Mouse (Mus musculus): ENCODE measurements around the gene Dcn. TPM values are rescaled to one million over a fixed set of nuclear protein-coding genes. Genes with fewer than 3 reads are reported as not detected.

Dcn gene
- polyA plus RNA-seq (2014; fragmentation: Illumina TruSeq; extraction: RNeasy Lipid Tissue Mini Kit (QIAGEN cat#74804); ENCODE audit: low read depth, low replicate concordance), result 190 TPM

DNA sequence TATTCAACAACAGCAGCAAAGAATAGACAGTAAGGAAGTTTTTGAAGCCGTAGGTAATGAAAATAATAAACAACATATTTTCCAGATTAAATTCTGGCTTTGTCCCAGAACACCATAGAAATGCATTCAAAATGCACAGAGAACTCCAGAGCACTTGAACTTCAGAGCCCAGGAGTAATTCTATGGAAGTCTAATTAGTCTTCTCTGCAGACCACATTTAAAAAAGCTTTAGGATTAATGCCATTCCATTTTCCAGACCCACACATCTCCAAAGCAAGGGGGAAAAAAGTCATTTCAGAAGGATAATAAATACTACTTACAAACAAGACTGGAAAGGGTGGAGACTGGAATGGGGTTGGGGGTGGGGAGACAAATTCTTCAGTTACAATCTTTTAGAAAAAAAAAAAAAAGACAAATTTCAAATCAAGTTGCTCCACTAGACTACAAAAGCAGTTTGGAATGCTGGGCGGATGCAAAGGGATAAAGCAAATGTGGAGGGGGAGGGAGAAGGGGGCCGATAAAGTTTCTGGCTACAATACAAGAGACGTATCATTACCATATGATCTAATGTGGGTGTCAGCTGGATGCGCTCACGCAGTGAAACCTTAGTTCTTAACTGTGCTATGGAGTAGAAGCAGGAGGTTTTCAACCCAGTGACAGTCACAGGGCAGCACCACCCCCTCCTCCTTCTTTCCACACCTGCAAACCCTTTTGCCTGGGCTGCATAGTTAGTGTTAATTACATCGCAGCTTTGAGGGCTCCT is at the start of gene Dcn:
Gene Dcn (plus strand): TSS at position 606 of the 763 bp plus-strand sequence.

DNA sequence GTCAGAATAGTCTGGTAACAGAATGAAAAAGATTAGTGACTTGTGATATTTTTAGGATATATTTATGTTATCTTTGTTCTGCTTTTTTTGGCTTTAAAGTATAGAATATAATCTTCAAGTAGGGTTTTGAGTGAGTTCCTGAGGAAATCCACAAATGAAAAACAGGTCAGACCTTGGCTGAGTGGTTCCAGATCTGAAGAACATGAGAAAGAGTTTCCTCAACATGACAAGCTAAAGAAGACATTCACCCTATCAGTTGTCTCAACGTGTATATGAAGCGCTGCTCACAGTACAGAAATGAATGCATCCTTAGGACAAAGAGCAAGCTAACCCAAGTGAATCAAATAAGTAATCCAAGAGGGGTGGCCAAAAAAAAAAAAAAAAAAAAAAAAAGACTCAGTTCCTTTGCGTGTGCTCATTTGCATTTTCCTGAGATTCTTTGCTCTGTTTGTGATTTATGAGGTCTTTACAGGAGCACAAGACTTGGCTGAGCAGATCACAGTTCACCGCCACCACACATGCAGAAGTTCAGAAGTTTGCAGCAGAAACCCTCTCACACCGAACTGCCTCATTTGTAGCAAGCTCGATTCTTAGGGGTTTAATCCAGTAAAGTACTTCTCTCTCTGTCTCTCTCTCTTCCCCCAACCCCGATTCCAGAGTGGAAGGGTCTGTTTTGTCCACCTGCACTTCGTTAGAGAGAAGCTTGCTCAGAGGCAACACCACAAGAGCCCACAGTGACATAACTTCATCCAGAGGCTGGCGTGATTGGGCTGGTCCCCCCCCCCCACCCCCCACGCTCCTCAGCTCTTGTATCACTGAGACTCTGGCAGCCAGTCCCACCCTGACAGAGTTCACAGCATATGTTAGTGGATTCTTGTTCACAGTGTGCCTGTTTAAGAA is 85.8 kb downstream of the Dcn start, which contains the start of gene Lum:
Gene Lum (plus strand): TSS at position 172 of the 900 bp plus-strand sequence.

Other genes starting within 250 kb of the Dcn start
- 19.4 TPM for gene Lum, start 85.5 kb downstream of the Dcn start, polyA plus RNA-seq (2014; fragmentation: Illumina TruSeq; extraction: RNeasy Lipid Tissue Mini Kit (QIAGEN cat#74804); ENCODE audit: low read depth, low replicate concordance)
- gene Kera, start 127.3 kb downstream of the Dcn start, polyA plus RNA-seq (2014; fragmentation: Illumina TruSeq; extraction: RNeasy Lipid Tissue Mini Kit (QIAGEN cat#74804); ENCODE audit: low read depth, low replicate concordance), result not detected
- 0.53 TPM for gene Epyc, start 164.5 kb downstream of the Dcn start, polyA plus RNA-seq (2014; fragmentation: Illumina TruSeq; extraction: RNeasy Lipid Tissue Mini Kit (QIAGEN cat#74804); ENCODE audit: low read depth, low replicate concordance)
- not detected for gene Ccer1, start 213.4 kb downstream of the Dcn start, polyA plus RNA-seq (2014; fragmentation: Illumina TruSeq; extraction: RNeasy Lipid Tissue Mini Kit (QIAGEN cat#74804); ENCODE audit: low read depth, low replicate concordance)
- gene C030005K15Rik, start 247.1 kb downstream of the Dcn start, polyA plus RNA-seq (2014; fragmentation: Illumina TruSeq; extraction: RNeasy Lipid Tissue Mini Kit (QIAGEN cat#74804); ENCODE audit: low read depth, low replicate concordance), result not detected